Mouse (Mus musculus) intestine, embryonic 14.5 days (tissue): ENCODE measurements at regions not wholly inside any gene's neighbourhood (a gene's known extent, or its start where the extent isn't known, plus 50 kb on each side); places are given as distances from the start of the nearest gene placed in this dataset.

Experiments used
- ATAC-seq: fragments of 200-750 bp; cut with Nextera tagmentation; replicated peaks from 2 replicates; pipeline ENCODE4 v1.8.0; 2017; ENCODE audit warnings: low read depth, moderate number of reproducible peaks, moderate TSS enrichment, moderate library complexity; ENCODE audit not compliant: low FRiP score, low TSS enrichment
- DNase-seq: peaks from one replicate; pipeline ENCODE4 v3.0.0-alpha.2; 2018; ENCODE audit warnings: low spot score
- H3K27ac ChIP-seq: fragments of 300-500 bp; sonication (generic); 2 replicates; pipeline ENCODE4 v1.5.1; 2014; ENCODE audit warnings: low read depth, mild to moderate bottlenecking, control low read depth
- H3K27me3 ChIP-seq: fragments of 300-500 bp; sonication (generic); replicated peaks from 2 replicates; pipeline ENCODE4 v1.6.1; 2014; ENCODE audit warnings: low read length, control low read depth; ENCODE audit not compliant: control insufficient read depth, insufficient read depth
- H3K36me3 ChIP-seq: fragments of 300-500 bp; sonication (generic); 2 replicates; pipeline ENCODE4 v1.6.1; 2014; ENCODE audit warnings: low read length, control low read depth; ENCODE audit not compliant: control insufficient read depth, insufficient read depth
- H3K4me1 ChIP-seq: fragments of 300-500 bp; sonication (generic); replicated peaks from 2 replicates; pipeline ENCODE4 v1.6.1; 2014; ENCODE audit warnings: low read length, control low read depth, mixed read lengths; ENCODE audit not compliant: control insufficient read depth, insufficient read depth
- H3K4me2 ChIP-seq: fragments of 300-500 bp; sonication (generic); 2 replicates; pipeline ENCODE4 v1.6.1; 2014; ENCODE audit warnings: low read length
- H3K4me3 ChIP-seq: fragments of 300-500 bp; sonication (generic); 2 replicates; pipeline ENCODE4 v1.5.1; 2014; ENCODE audit warnings: low read depth, low read length, control low read depth, mixed read lengths
- H3K9ac ChIP-seq: fragments of 300-500 bp; sonication (generic); 2 replicates; pipeline ENCODE4 v1.6.1; 2014; ENCODE audit warnings: mild to moderate bottlenecking, low read length
- H3K9me3 ChIP-seq: fragments of 300-500 bp; sonication (generic); 2 replicates; pipeline ENCODE4 v1.6.1; 2016; ENCODE audit warnings: low read length, control low read depth; ENCODE audit not compliant: control insufficient read depth
- WGBS: fragments of 180-500 bp; shearing (Covaris S2); extraction: QIAGEN DNeasy Blood & Tissue Kit; methylation state at CpG from one replicate; pipeline ENCODE4 v1.1.7; 2014; 5-methylcytosine and 5-hydroxymethylcytosine counted together

DNA sequence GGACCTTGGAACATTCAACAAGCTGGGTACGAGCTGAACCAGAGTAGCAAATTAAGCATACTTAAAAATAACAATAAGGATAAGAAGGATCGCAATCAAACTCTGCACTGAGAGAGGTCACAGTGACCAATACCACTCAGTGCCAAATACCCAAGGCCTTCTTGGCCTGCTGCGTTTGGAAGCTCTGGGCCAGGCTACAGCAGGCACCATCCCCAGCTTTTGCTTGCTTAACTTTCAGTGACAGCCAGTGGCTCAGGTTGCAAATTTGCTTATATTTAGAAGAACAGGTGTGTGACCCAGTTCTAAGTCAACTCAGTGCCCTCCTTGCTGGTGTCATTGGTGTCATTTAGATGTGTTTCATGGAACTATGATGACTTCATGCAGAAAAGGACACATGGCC is 335.7 kb upstream of the Gm9747 start:
- Histone ChIP-seq H3K27ac (no peak overlapping the region), H3K4me1 (no peaks in the 10 kb centered on the region), H3K27me3 (no peaks in the 10 kb centered on the region), H3K36me3 (no peaks in the 10 kb centered on the region), H3K4me3 (no peak overlapping the region), H3K9ac (no peak overlapping the region), H3K4me2 (no peak overlapping the region), H3K9me3 (no peaks in the 10 kb centered on the region)
- no peak for DNase-seq
- WGBS, result 84% methylated on average over 3 of the region's 3 CpGs
- ATAC-seq, result no peak

DNA sequence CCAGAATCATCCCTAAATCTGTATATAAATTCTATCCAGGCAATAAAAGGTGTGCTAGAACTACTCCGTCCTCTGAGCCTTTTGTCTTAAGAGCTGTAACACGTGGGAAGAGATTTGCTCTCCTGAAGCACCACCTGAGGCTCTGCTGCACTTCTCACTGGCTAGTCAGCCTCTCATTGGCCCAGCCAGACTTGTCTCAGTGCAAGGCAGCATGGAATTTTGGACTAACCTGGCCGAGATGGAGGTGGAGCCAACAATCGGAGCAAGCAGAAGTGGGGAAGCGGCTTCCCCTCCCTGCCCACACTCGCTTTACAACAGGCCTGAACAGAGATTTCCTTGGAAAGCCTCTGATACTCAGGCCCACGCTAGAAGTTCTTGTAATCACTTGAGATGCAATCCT is 332.1 kb upstream of the Gm9747 start:
- Histone ChIP-seq H3K4me1 (no peaks in the 10 kb centered on the region), H3K36me3 (no peaks in the 10 kb centered on the region), H3K4me3 (no peak overlapping the region), H3K9ac (no peak overlapping the region), H3K9me3 (no peaks in the 10 kb centered on the region), H3K27ac (no peak overlapping the region), H3K4me2 (no peak overlapping the region), H3K27me3 (no peaks in the 10 kb centered on the region)
- DNase-seq (no peak), ATAC-seq (no peak)
- WGBS, result 63% methylated on average over 7 of the region's 7 CpGs

DNA sequence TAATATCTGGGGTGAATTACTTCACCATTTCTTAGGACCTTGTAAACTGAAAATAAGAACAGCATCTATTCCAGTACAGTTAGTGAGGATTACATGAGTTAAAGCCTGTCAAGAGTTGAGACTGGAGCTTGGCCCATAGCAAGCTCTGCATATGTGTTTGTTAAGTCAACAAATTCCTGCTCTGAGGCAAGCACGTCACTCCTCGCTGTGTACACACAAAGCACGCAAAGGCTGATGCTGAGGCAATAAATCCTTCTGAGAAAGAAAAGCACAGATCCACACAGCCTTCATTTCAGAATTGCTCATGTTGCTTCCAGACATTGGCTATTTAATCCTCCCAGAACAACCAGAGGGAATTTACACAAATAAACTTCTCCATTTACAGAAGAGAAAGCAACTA is 328.9 kb upstream of the Gm9747 start:
- Histone ChIP-seq H3K36me3 (no peaks in the 10 kb centered on the region), H3K4me2 (no peak overlapping the region), H3K27me3 (no peaks in the 10 kb centered on the region), H3K9ac (no peak overlapping the region), H3K4me1 (no peaks in the 10 kb centered on the region), H3K9me3 (no peaks in the 10 kb centered on the region), H3K4me3 (no peak overlapping the region), H3K27ac (no peak overlapping the region)
- DNase-seq, result no peak
- no peak for ATAC-seq
- 28% methylated on average over 3 of the region's 3 CpGs for WGBS

DNA sequence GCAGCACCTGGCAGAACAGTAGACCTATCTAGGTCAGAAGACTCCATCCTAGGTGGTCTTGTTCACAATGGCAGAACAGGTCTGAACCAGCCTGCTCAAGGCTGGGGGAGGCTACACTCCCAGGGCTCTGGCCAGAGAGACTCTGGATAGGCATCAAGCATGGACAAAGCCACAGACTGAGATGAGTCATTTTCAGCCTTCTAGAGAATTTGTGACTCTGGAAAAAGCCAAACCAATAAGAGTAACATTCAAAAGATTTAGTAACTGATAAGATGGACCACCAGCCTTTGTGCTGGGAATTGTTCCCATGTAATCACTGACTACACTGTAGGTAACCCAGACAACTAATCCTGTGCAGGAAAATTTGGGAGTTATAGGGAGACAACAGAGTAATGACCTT is 320.3 kb upstream of the Gm9747 start:
- H3K9ac ChIP-seq, result no peak overlapping the region
- ATAC-seq (no peak), DNase-seq (no peak)
- H3K4me1 ChIP-seq, result no peaks in the 10 kb centered on the region
- H3K27ac ChIP-seq, result no peak overlapping the region
- H3K4me3 ChIP-seq, result no peak overlapping the region
- no peaks in the 10 kb centered on the region for H3K9me3 ChIP-seq
- no peak overlapping the region for H3K4me2 ChIP-seq
- no peaks in the 10 kb centered on the region for H3K27me3 ChIP-seq
- no peaks in the 10 kb centered on the region for H3K36me3 ChIP-seq

DNA sequence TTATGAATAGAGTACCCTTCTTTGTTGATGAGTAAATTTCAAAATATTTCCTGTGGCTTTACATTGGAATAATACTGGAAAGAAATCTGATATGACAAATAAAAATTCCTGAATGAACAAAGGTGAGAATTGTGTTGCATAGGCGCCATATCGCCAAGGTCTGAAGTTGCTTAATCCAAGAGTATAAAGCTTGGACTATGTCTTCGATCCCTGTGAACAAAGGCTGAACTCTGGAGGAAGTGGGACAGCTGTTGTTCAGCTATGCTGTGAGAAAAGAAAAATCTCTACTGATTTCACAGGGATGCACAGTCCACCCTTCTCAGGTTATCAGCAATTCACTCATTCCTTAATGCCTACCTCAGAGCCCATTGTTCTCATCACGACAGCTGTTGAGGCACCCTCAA is 319.3 kb upstream of the Gm9747 start:
- DNase-seq (no peak), ATAC-seq (no peak)
- H3K27me3 ChIP-seq, result no peaks in the 10 kb centered on the region
- no peak overlapping the region for H3K27ac ChIP-seq
- no peak overlapping the region for H3K9ac ChIP-seq
- no peak overlapping the region for H3K4me3 ChIP-seq
- no peak overlapping the region for H3K4me2 ChIP-seq
- no peaks in the 10 kb centered on the region for H3K36me3 ChIP-seq
- no peaks in the 10 kb centered on the region for H3K9me3 ChIP-seq
- H3K4me1 ChIP-seq, result no peaks in the 10 kb centered on the region
- 84% methylated on average over 4 of the region's 4 CpGs for WGBS

DNA sequence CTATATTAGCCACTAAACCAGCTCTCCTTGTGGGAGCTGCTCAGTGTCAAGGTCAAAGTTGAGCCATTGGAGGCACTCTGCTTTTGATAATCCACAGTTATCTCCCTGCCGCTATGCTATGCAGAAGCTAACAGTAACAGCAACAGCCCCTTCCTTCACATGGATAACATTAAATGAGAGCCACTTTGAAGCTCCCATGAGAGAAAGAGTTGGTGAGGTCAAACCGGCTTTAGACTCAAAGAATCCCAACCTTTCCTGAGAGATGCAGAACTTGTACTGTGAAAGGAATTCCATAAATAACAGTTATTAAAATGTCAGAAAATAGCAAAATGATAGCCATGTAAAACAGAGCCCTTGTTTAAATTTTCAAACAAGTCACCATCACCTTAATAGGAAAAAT is 316.1 kb upstream of the Gm9747 start:
- no peak for DNase-seq
- 47% methylated on average over 2 of the region's 2 CpGs for WGBS
- H3K27me3 ChIP-seq, result no peaks in the 10 kb centered on the region
- H3K9ac ChIP-seq, result no peak overlapping the region
- H3K4me2 ChIP-seq, result no peak overlapping the region
- ATAC-seq, result no peak
- no peak overlapping the region for H3K4me3 ChIP-seq
- no peaks in the 10 kb centered on the region for H3K9me3 ChIP-seq
- no peak overlapping the region for H3K27ac ChIP-seq
- no peaks in the 10 kb centered on the region for H3K4me1 ChIP-seq
- H3K36me3 ChIP-seq, result no peaks in the 10 kb centered on the region

DNA sequence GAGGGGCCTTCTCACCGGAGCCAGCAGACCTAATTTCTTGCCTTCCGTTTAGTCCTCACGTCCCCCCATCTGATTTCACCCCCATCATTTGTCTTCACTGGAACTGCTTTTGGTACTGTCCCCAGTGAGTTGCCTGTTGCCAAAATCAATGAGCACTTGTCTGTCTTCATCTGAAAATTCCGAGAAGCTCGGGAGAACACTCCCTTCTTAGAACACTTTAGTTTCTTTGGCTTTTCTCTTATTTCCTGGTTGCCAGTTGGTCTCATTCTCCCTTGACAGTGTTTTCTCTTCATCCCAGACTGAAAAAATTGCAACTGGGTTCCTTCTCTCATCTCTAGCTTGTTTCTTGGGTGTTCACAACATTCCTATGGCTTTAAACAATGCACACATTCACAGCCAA is 305.2 kb upstream of the Gm9747 start:
- ATAC-seq (no peak), DNase-seq (no peak)
- WGBS, result 94% methylated on average over 5 of the region's 5 CpGs
- Histone ChIP-seq H3K27ac (no peak overlapping the region), H3K9me3 (no peaks in the 10 kb centered on the region), H3K36me3 (no peaks in the 10 kb centered on the region), H3K4me1 (no peaks in the 10 kb centered on the region), H3K4me2 (no peak overlapping the region), H3K4me3 (no peak overlapping the region), H3K27me3 (no peaks in the 10 kb centered on the region), H3K9ac (no peak overlapping the region)

DNA sequence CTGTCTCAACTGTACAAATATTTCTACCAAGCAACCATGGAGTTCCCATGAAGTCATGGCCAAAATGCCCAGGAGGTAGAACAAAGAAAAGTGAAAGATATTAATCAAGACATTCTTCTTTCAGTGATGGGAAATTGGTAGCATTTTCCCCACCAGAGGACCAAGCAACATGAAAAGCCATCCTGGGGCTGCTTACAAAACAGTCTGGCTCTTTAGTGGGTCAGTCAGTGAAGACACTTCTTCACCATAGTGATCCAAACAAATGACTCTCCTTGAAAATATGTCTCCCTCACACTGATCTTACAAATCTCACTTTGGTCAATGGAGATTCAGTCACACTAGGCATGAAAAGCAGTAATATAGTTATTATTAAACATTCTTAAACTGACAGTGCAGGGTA is 299.8 kb upstream of the Gm9747 start:
- Histone ChIP-seq H3K36me3 (no peaks in the 10 kb centered on the region), H3K9me3 (no peaks in the 10 kb centered on the region), H3K4me1 (no peaks in the 10 kb centered on the region), H3K4me3 (no peak overlapping the region), H3K27me3 (no peaks in the 10 kb centered on the region), H3K4me2 (no peak overlapping the region), H3K27ac (no peak overlapping the region), H3K9ac (no peak overlapping the region)
- DNase-seq (no peak), ATAC-seq (no peak)

DNA sequence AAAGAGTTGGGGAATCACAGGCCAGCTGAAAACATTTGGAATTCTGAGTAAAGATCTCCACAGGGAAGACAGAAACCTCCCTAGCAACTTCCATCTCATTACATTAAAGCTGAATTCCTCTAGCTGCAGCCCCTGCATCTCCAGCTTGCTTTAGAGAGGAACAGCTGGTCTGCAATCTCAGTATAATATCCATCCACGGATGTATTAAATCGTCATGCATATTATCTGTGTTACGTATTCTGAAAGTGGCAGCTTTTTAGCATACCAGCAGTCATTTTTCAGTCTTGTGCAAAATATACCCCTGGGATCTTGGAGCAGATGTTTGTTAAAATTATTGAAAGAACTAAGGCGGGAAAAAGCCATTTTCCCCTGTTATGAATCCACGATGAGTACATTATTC is 287.7 kb upstream of the Gm9747 start:
- 57% methylated on average over 5 of the region's 5 CpGs for WGBS

More for the DNA sequence above, 287.7 kb upstream of the Gm9747 start:
- Histone ChIP-seq H3K36me3 (no peaks in the 10 kb centered on the region), H3K27me3 (no peaks in the 10 kb centered on the region), H3K4me2 (no peak overlapping the region), H3K4me3 (no peak overlapping the region), H3K9ac (no peak overlapping the region), H3K27ac (no peak overlapping the region), H3K9me3 (no peaks in the 10 kb centered on the region), H3K4me1 (no peaks in the 10 kb centered on the region)
- ATAC-seq (no peak), DNase-seq (no peak)
